Mouse (Mus musculus): Measurements from ENCODE around the gene Fam32a. TPM values are rescaled to one million over a fixed set of nuclear protein-coding genes. Genes with fewer than 3 reads are reported as not detected.

Fam32a gene
- total RNA-seq, 2 experiments from 2014 or later = 67.3 to 72.7 TPM

DNA sequence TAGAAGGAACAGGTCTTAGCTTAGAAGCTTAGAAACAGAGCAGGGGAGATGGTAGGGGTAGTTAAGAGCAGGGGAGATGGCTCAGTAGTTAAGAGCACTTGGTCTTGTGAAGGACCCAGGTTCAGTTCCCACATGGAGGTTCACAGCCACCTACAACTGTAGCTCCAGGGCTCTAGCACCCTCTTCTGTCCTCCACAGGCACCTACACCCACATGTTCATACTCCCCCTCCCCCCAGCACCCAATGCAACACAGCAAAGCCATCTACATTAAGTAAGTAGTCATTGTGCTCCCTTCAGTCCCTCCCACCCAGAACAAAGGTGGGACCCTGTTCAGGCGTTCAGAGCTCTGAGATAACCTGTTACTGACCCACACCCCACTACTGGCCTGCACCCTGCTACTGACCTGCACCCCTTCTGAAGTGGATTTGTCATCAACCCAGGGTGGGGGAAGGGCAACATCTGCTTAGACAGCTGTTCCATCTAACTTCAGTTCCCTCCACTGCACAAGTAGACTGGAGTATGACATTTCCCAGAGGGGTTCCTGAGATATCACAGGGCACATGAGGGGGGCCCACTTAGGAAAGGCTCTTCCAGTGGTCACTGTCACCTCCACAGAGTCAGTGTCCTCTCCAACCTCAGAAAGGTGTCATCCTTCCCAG lies 53.7 kb downstream of the Fam32a start:
- no peak for DNase-seq (ENCODE audit: low spot score in 2 of 2)

DNA sequence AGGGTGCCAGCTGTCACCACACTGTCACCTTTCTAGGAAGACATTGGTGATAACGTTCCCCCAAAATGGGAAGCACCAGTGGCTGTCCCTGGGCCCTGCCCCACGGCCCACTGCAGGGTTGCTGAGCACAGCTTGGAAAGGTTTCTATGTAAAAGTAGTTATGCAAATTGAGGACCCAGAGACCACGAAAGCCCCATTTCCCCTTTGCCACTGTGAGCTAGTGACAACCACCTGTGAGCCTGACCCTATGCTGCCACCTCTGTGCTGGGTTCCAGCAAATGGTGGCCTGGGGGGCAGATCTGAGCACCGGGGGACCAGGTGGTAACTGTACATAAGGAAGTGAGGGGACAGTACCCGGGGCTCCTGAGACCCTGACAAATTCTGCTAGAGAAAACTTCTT lies 54.3 kb downstream of the Fam32a start:
- DNase-seq (ENCODE audit: low spot score in 2 of 2) = no peak

Other genes with a start within 250 kb of the Fam32a start
- gene Cyp4f18, start 210.1 kb upstream of the Fam32a start, total RNA-seq (2021) = 1 to 10 TPM; 1.5 to 1.7 TPM
- not detected for gene Olfr372, start 178.5 kb upstream of the Fam32a start, total RNA-seq (2021)
- under 1 TPM in 1 of 2 experiments, not detected in 1; 0.08 TPM for gene Olfr373, start 136.6 kb upstream of the Fam32a start, total RNA-seq (2021)
- not detected for gene Olfr374, start 112.7 kb upstream of the Fam32a start, total RNA-seq (2021)
- 100 to 1,000 TPM; 232 to 267 TPM for gene Tpm4, start 84.8 kb upstream of the Fam32a start, total RNA-seq (2021)
- 10 to 100 TPM; 64.1 to 67.7 TPM for gene Rab8a, start 58.5 kb upstream of the Fam32a start, total RNA-seq (2021)
- gene Hsh2d, start 30.1 kb upstream of the Fam32a start, total RNA-seq (2021) = not detected
- not detected for gene Cib3, start 6.9 kb upstream of the Fam32a start, total RNA-seq (2021)
- not detected for gene Gm11034, start 6.1 kb upstream of the Fam32a start, total RNA-seq (2021)
- gene Ap1m1, start 20.3 kb downstream of the Fam32a start, total RNA-seq (2021) = 10 to 100 TPM; 75.7 to 81.1 TPM
- gene Gm10282, start 85.5 kb downstream of the Fam32a start, total RNA-seq (2021) = 10 to 100 TPM; 30.9 to 31.2 TPM
- gene Klf2, start 99.3 kb downstream of the Fam32a start, total RNA-seq (2021) = 10 to 100 TPM; 40.6 to 41.4 TPM
- gene Eps15l1, start 201.7 kb downstream of the Fam32a start, total RNA-seq (2021) = 10 to 100 TPM; 69.9 to 70.8 TPM
- gene Calr3, start 224.1 kb downstream of the Fam32a start, total RNA-seq (2021) = 1 to 10 TPM; 3.0 to 3.1 TPM
- 10 to 100 TPM in 1 of 2 experiments, 1 to 10 TPM in 1; 9.6 to 11.7 TPM for gene 1700030K09Rik, start 224.2 kb downstream of the Fam32a start, total RNA-seq (2021)

Measured in adrenal gland, postnatal 4 days (tissue).